Mouse (Mus musculus) macrophage (primary cell): Measurements from ENCODE around the gene Trim59. TPM values are rescaled to one million over a fixed set of nuclear protein-coding genes. Genes with fewer than 3 reads are reported as not detected.

Experiments used
- polyA plus RNA-seq: library from polyadenylated mRNA; stranded (reverse); fragments of 250-400 nt; gene quantifications from 3 replicates; pipeline ENCODE4 v1.2.4, GENCODE M21; 2018; ENCODE audit warnings: inconsistent platforms

Gene Trim59
- polyA plus RNA-seq, 1 experiment from 2014 or later = 4.8 TPM

Other genes with a start within 250 kb of the Trim59 start
- not detected in 3 replicates for gene 1110032F04Rik, start 175.2 kb downstream of the Trim59 start, polyA plus RNA-seq
- 1.2 to 3.4 TPM (median 3.0 TPM) in 3 replicates for gene Ift80, start 40.2 kb downstream of the Trim59 start, polyA plus RNA-seq
- gene Smc4, start 40.0 kb downstream of the Trim59 start, polyA plus RNA-seq = 33.6 to 68.6 TPM (median 37.7 TPM) in 3 replicates
- 59.1 to 89.1 TPM (median 64.7 TPM) in 3 replicates for gene Kpna4, start 82.4 kb upstream of the Trim59 start, polyA plus RNA-seq
- not detected in 3 replicates for gene Arl14, start 177.7 kb upstream of the Trim59 start, polyA plus RNA-seq